Mouse (Mus musculus) kidney, adult 11 months (tissue): ENCODE results near the gene Olfr73.
"Not testable (repeated sequence)": the region's sequence is repeated elsewhere in the genome, so short reads cannot be mapped to it uniquely, and the experiment has no call there.

ENCODE experiments used
- DNase-seq: peaks from one replicate; pipeline ENCODE4 v3.0.0; 2022

Olfr73 gene

GRCm38 (mm10) chr2:88037599-88037998, at the start of gene Olfr73:
Gene Olfr73 (minus strand): TSS chr2:88037699.
- DNase-seq = no peak

- DNase-seq = no peak
These were observed 34.2 kb upstream of the Olfr73 start, which contains the start of gene Olfr1163 for GRCm38 (mm10) chr2:88071730-88072129. Gene Olfr1163 (minus strand): TSS chr2:88071830.

GRCm38 (mm10) chr2:88063587-88063986, 26.1 kb upstream of the Olfr73 start:
- no peak for DNase-seq

DNA sequence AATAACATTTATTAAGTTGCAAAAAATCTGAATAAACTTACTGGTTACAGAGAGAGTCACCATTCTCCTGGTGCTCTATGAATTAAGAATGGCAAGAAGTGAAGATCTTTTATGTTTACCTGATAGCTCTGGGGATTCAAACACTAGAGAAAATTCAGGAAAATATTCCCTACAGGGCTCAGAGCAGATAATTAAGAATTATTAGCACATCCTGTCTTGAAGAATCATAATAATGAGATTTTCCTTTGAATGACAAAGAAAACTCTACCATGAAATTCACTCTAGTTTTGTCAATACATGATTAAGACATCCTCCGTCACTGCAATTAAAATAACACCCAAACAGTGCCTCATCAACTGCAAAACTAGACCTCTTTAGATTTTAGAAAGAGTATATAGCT, 13.5 kb upstream of the Olfr73 start, which contains the start of gene Olfr1162:
Olfr1162 (minus strand) TSS at position 101 of the 400 bp plus-strand sequence.
- no peak for DNase-seq

GRCm38 (mm10) chr2:88022474-88022873, 15.0 kb downstream of the Olfr73 start, which contains the start of gene Olfr1161:
Gene Olfr1161 (plus strand): TSS chr2:88022774.
- DNase-seq = not testable (repeated sequence)

DNA sequence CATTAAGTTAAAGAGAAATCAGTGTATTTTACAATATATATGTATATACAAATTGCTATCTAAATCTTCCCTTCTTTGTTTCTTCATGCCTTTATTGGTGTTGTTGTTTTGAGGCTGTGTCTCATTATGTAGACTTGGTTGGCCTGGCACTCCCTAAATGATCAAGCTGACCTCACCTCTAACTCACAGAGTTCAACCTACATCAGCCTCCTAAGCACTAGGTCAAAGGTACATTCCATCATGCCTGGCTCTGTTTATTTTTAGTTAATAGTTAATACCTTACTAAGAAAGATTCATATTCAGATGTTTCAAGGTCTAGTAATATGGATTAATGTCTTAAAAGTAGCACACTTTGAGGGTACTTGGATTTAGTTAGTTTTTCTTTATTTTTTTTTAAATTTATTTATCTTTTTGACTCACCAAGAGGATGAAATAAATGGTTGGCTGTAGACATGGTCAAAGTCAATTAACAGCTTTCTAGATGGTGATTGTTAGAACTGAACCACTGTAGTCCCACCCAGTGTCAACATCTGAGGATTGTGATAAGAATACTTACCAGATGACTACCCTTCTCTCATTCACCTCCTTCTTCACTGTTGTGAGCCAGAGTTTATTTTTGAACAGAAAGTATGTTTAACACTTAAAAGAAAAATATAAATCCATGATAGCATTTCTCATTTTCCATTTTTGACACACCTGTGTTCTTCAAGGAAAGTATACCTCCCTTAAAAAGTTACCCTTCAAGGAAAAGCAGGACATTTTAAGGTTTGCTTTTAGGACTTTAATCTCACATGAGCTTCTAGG, 29.8 kb downstream of the Olfr73 start, which contains the start of gene Olfr1160:
Olfr1160 (minus strand) TSS at position 754 of the 804 bp plus-strand sequence.
- no peak for DNase-seq

- no peak for DNase-seq
These were observed 47.7 kb downstream of the Olfr73 start, which contains the start of gene Olfr1158 for GRCm38 (mm10) chr2:87989813-87990212. Gene Olfr1158 (plus strand): TSS chr2:87990113.
